23 mouse cellular contexts compared by ENCODE assay signal in the genomic region with DNA sequence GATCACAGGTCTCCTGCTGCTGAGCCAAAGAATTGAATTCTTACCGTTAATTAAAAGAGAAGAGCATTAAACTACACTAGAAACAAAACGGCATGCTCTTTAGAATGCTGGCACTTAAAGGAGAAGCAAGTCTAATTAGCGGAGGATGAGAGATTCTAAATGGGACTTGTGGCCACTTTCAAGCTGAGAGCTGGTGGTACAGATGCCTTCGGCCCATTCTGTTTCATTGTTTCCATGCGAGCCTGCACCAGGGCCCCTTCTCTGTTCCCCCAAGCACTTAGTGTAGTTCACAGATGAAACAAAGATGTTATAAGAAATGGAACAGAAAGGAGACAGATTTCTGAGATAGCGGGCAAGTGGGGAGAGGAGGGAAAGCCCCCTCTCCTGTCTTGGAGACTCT. TPM values are rescaled to one million over a fixed set of nuclear protein-coding genes. Genes with fewer than 3 reads are reported as not detected.
DNase-seq lines count a peak whose midpoint lies in the region; ATAC-seq and TF ChIP-seq lines count a peak whose summit lies in the region.
"Had no signal": no experiment of that assay in that cellular context is flagged by ENCODE, and none has a peak within 500 bp of the region (broad histone marks: within the 10 kb centered on the region; RNA-seq: fewer than 3 reads in every experiment).

No protein-coding gene starts in this region.

- no peaks in the 10 kb centered on the region for H3K4me1 ChIP-seq in CH12.LX (ENCODE audit: control insufficient read depth in 1 of 2, insufficient read depth in 2 of 2)
- peaks cover 29% of the 10 kb centered on the region for H3K4me1 ChIP-seq in forebrain, embryonic 10.5 days
- H3K4me1 ChIP-seq in hindbrain, embryonic 13.5 days (replicated peaks) = peaks cover 34% of the 10 kb centered on the region
- H3K4me1 ChIP-seq in midbrain, embryonic 14.5 days (ENCODE audit: control insufficient read depth, insufficient read depth, low read length) = peaks cover 23% of the 10 kb centered on the region
- 0 out of 2 replicates have a peak, but pooled peaks cover 9% of the 10 kb centered on the region for H3K4me1 ChIP-seq in heart, embryonic 12.5 days (replicated peaks)
- H3K4me1 ChIP-seq: intestine, embryonic 15.5 days; liver, embryonic 13.5 days had no signal

- no peak overlapping the region for H3K27ac ChIP-seq in CH12.LX (ENCODE audit: insufficient read depth, low read depth)
- no peak overlapping the region for H3K27ac ChIP-seq in forebrain, embryonic 10.5 days
- H3K27ac ChIP-seq in hindbrain, embryonic 13.5 days = peak overlapping the region; percentile 26; the same call in 1 of the 2 replicates
- no peak overlapping the region for H3K27ac ChIP-seq in midbrain, embryonic 14.5 days (replicated peaks; ENCODE audit: low read depth, low read length)
- H3K27ac ChIP-seq in gastrocnemius, adult 2 months = no peak overlapping the region
- no peak overlapping the region for H3K27ac ChIP-seq in heart, embryonic 12.5 days (ENCODE audit: poor library complexity, severe bottlenecking)
- H3K27ac ChIP-seq: embryonic facial prominence, embryonic 10.5 days; intestine, embryonic 15.5 days; kidney, postnatal 0 days; limb, embryonic 12.5 days; liver, embryonic 13.5 days; lung, embryonic 15.5 days; stomach, postnatal 0 days had no signal

- in situ Hi-C loops in CH12.LX (cut with MboI; ENCODE audit: low pct_ligation_motif_present, low pct_unique_long_range_greater_than_20kb, low sequenced_read_pairs) = no loop called here

- TF ChIP-seq POLR2A in CH12.LX (IDR thresholded peaks at IDR 0.05; ENCODE audit: low read depth, low read length) = no peak

- DNase-seq in CH12.LX (ENCODE audit: extremely low read depth) = peak; percentile 13
- no peak for DNase-seq in forebrain, embryonic 10.5 days (ENCODE audit: extremely low spot score, low spot score)
- DNase-seq in midbrain, embryonic 14.5 days = peak; percentile 28
- no peak for DNase-seq in testis, postnatal 10 days (ENCODE audit: low spot score)
- no peak for DNase-seq in cerebellum, adult 8-10 months
- no peak for DNase-seq in gastrocnemius, adult 2 months
- DNase-seq: cerebellum, postnatal 14 days; gastrocnemius, postnatal 36 days; liver, embryonic 13.5 days; right cerebral cortex, postnatal 25 days; thymus, postnatal 25 days had no signal

- no peak for TF ChIP-seq EP300 in CH12.LX (IDR thresholded peaks at IDR 0.05; ENCODE audit: low read length)

- H3K4me3 ChIP-seq in CH12.LX (replicated peaks in 1 of 3; ENCODE audit: low read depth in 2 of 3, low read length in 2 of 3, poor library complexity in 1 of 3) = no peak overlapping the region
- peak overlapping the region; percentile 43; the same call in 1 of the 2 replicates for H3K4me3 ChIP-seq in forebrain, embryonic 10.5 days
- H3K4me3 ChIP-seq in hindbrain, embryonic 13.5 days = no peak overlapping the region
- H3K4me3 ChIP-seq in midbrain, embryonic 14.5 days (replicated peaks; ENCODE audit: low read depth, low read length) = no peak overlapping the region
- no peak overlapping the region for H3K4me3 ChIP-seq in gastrocnemius, adult 2 months
- H3K4me3 ChIP-seq in heart, embryonic 12.5 days = no peak overlapping the region
- H3K4me3 ChIP-seq: intestine, embryonic 15.5 days; limb, embryonic 12.5 days; liver, embryonic 13.5 days; lung, embryonic 15.5 days had no signal

- TF ChIP-seq RAD21 in CH12.LX (IDR thresholded peaks at IDR 0.05; ENCODE audit: low read depth, low read length) = no peak

- peaks cover 6% of the 10 kb centered on the region for H3K27me3 ChIP-seq in CH12.LX (replicated peaks)
- H3K27me3 ChIP-seq in forebrain, embryonic 10.5 days (ENCODE audit: poor library complexity, severe bottlenecking) = peaks cover 82% of the 10 kb centered on the region
- H3K27me3 ChIP-seq in hindbrain, embryonic 13.5 days = no peaks in the 10 kb centered on the region
- no peaks in the 10 kb centered on the region for H3K27me3 ChIP-seq in midbrain, embryonic 14.5 days (ENCODE audit: control insufficient read depth, insufficient read depth, low read length)
- 0 out of 2 replicates have a peak, but pooled peaks cover 3% of the 10 kb centered on the region for H3K27me3 ChIP-seq in heart, embryonic 12.5 days (replicated peaks)
- H3K27me3 ChIP-seq: intestine, embryonic 15.5 days; lung, embryonic 15.5 days had no signal

- ATAC-seq in hindbrain, embryonic 13.5 days (ENCODE audit: low FRiP score) = no peak
- ATAC-seq in midbrain, embryonic 14.5 days (ENCODE audit: low FRiP score, low TSS enrichment) = no peak
- no peak for ATAC-seq in heart, embryonic 12.5 days (ENCODE audit: insufficient number of reproducible peaks, low FRiP score)
- ATAC-seq: intestine, embryonic 15.5 days had no signal

- H3K4me2 ChIP-seq in CH12.LX (ENCODE audit: insufficient read depth, low read depth, poor library complexity, severe bottlenecking) = peak overlapping the region; percentile 22; the same call in 1 of the 2 replicates
- H3K4me2 ChIP-seq in hindbrain, embryonic 13.5 days = peak overlapping the region; percentile 54; the same call in 1 of the 2 replicates
- H3K4me2 ChIP-seq in midbrain, embryonic 14.5 days (ENCODE audit: low read length) = no peak overlapping the region
- no peak overlapping the region for H3K4me2 ChIP-seq in heart, embryonic 12.5 days
- H3K4me2 ChIP-seq: intestine, embryonic 15.5 days had no signal

- H3K9me3 ChIP-seq in CH12.LX (replicated peaks; ENCODE audit: low read length) = no peaks in the 10 kb centered on the region
- no peaks in the 10 kb centered on the region for H3K9me3 ChIP-seq in forebrain, embryonic 10.5 days
- no peaks in the 10 kb centered on the region for H3K9me3 ChIP-seq in hindbrain, embryonic 13.5 days
- no peaks in the 10 kb centered on the region for H3K9me3 ChIP-seq in midbrain, embryonic 14.5 days (ENCODE audit: control insufficient read depth, low read length)
- H3K9me3 ChIP-seq in heart, embryonic 12.5 days (replicated peaks) = no peaks in the 10 kb centered on the region
- H3K9me3 ChIP-seq: embryonic facial prominence, embryonic 10.5 days; intestine, embryonic 15.5 days; limb, embryonic 12.5 days; liver, embryonic 13.5 days; lung, embryonic 15.5 days had no signal

- no peak for TF ChIP-seq CTCF in CH12.LX (conservative IDR thresholded peaks at IDR 0.05 in 1 of 2, IDR thresholded peaks at IDR 0.05 in 1 of 2; ENCODE audit: low read depth in 2 of 2, low read length in 2 of 2)
- no peak for TF ChIP-seq CTCF in gastrocnemius, adult 2 months (IDR thresholded peaks at IDR 0.05)

- intact Hi-C loops in gastrocnemius, adult 2 months (cut with DNase I) = no loop called here

- no peaks in the 10 kb centered on the region for H3K79me2 ChIP-seq in CH12.LX (replicated peaks; ENCODE audit: control insufficient read depth, extremely low read depth, insufficient read depth, poor library complexity, severe bottlenecking)

- no peaks in the 10 kb centered on the region for H3K36me3 ChIP-seq in CH12.LX (replicated peaks in 1 of 2; ENCODE audit: control insufficient read depth in 1 of 2, insufficient read depth in 1 of 2, low read length in 1 of 2)
- H3K36me3 ChIP-seq in forebrain, embryonic 10.5 days (replicated peaks) = no peaks in the 10 kb centered on the region
- no peaks in the 10 kb centered on the region for H3K36me3 ChIP-seq in hindbrain, embryonic 13.5 days
- no peaks in the 10 kb centered on the region for H3K36me3 ChIP-seq in midbrain, embryonic 14.5 days (ENCODE audit: control insufficient read depth, insufficient read depth, low read length)
- H3K36me3 ChIP-seq in heart, embryonic 12.5 days = no peaks in the 10 kb centered on the region
- H3K36me3 ChIP-seq: embryonic facial prominence, embryonic 10.5 days; intestine, embryonic 15.5 days; limb, embryonic 12.5 days; liver, embryonic 13.5 days; lung, embryonic 15.5 days had no signal

- no peak overlapping the region for H3K9ac ChIP-seq in CH12.LX (ENCODE audit: insufficient read depth, low read depth)
- H3K9ac ChIP-seq in hindbrain, embryonic 13.5 days = no peak overlapping the region
- H3K9ac ChIP-seq in midbrain, embryonic 14.5 days (replicated peaks; ENCODE audit: low read length) = no peak overlapping the region
- no peak overlapping the region for H3K9ac ChIP-seq in heart, embryonic 12.5 days
- H3K9ac ChIP-seq: limb, embryonic 12.5 days; liver, embryonic 13.5 days; lung, embryonic 15.5 days had no signal

- dilution Hi-C loops in CH12.LX (cut with MboI; ENCODE audit: extremely low pct_ligation_motif_present, extremely low pct_unique_long_range_greater_than_20kb, low sequenced_read_pairs) = no loop called here

- WGBS in forebrain, embryonic 10.5 days = 27% methylated on average over 6 of the region's 6 CpGs
- 21% methylated on average over 6 of the region's 6 CpGs for WGBS in hindbrain, embryonic 13.5 days
- 19% methylated on average over 6 of the region's 6 CpGs for WGBS in midbrain, embryonic 14.5 days
- WGBS in heart, embryonic 12.5 days = 77% methylated on average over 6 of the region's 6 CpGs

RNA-seq across cellular contexts. Expression of a gene that starts 30.2 kb away (rescaled TPM):
- total RNA-seq in CH12.LX (2012; rRNA removed) = not detected in 2 replicates
- not detected in 2 replicates for total RNA-seq in CH12.LX (2014; rRNA removed)
- not detected in 2 replicates for polyA plus RNA-seq in CH12.LX (2012; ENCODE audit: insufficient read length, low read depth)
- not detected in 2 replicates for polyA plus RNA-seq in forebrain, embryonic 10.5 days (2016; fragmentation: Nextera tagmentation; extraction: Ambion mirVana)
- polyA plus RNA-seq in hindbrain, embryonic 13.5 days (2015; fragmentation: Nextera tagmentation; extraction: Ambion mirVana) = 0.87 and 0.98 TPM in 2 replicates
- 1.2 and 1.8 TPM in 2 replicates for polyA plus RNA-seq in midbrain, embryonic 14.5 days (2014; fragmentation: Nextera tagmentation; extraction: Ambion mirVana)
- 1 to 10 TPM in 1 of 2 experiments, under 1 TPM in 1; 0.51 to 1.6 TPM for total RNA-seq in gastrocnemius, adult 2 months (2021)
- polyA plus RNA-seq in heart, embryonic 12.5 days (2016; fragmentation: Nextera tagmentation; extraction: Ambion mirVana) = 0.11 and 0.15 TPM in 2 replicates
- total RNA-seq: megakaryocyte progenitor cell, adult 5-6 weeks had no signal

RNA-seq across cellular contexts. Expression of a gene that starts 42.3 kb away (rescaled TPM):
- total RNA-seq in CH12.LX (2012; rRNA removed) (93.1 and 101 TPM in 2 replicates), CH12.LX (2014; rRNA removed) (128 and 138 TPM in 2 replicates)
- polyA plus RNA-seq in CH12.LX (2012; ENCODE audit: insufficient read length, low read depth) = 99.9 and 108 TPM in 2 replicates
- polyA plus RNA-seq in forebrain, embryonic 10.5 days (2016; fragmentation: Nextera tagmentation; extraction: Ambion mirVana) = 136 and 137 TPM in 2 replicates
- 107 and 108 TPM in 2 replicates for polyA plus RNA-seq in hindbrain, embryonic 13.5 days (2015; fragmentation: Nextera tagmentation; extraction: Ambion mirVana)
- 103 and 119 TPM in 2 replicates for polyA plus RNA-seq in midbrain, embryonic 14.5 days (2014; fragmentation: Nextera tagmentation; extraction: Ambion mirVana)
- total RNA-seq in gastrocnemius, adult 2 months (2021) = 10 to 100 TPM; 22.8 to 23.0 TPM
- 59.3 and 60.3 TPM in 2 replicates for polyA plus RNA-seq in heart, embryonic 12.5 days (2016; fragmentation: Nextera tagmentation; extraction: Ambion mirVana)

RNA-seq across cellular contexts. Expression of a gene that starts 47.9 kb away (rescaled TPM):
- total RNA-seq in CH12.LX (2012; rRNA removed) = not detected in 2 replicates
- not detected in 2 replicates for total RNA-seq in CH12.LX (2014; rRNA removed)
- polyA plus RNA-seq in CH12.LX (2012; ENCODE audit: insufficient read length, low read depth) = not detected in 2 replicates
- not detected in 2 replicates for polyA plus RNA-seq in forebrain, embryonic 10.5 days (2016; fragmentation: Nextera tagmentation; extraction: Ambion mirVana)
- 0.06 TPM in 1 of 2 replicates, not detected in the other for polyA plus RNA-seq in hindbrain, embryonic 13.5 days (2015; fragmentation: Nextera tagmentation; extraction: Ambion mirVana)
- polyA plus RNA-seq in midbrain, embryonic 14.5 days (2014; fragmentation: Nextera tagmentation; extraction: Ambion mirVana) = not detected in 2 replicates
- total RNA-seq in gastrocnemius, adult 2 months (2021) = not detected
- 0.39 and 2.2 TPM in 2 replicates for polyA plus RNA-seq in heart, embryonic 12.5 days (2016; fragmentation: Nextera tagmentation; extraction: Ambion mirVana)
- total RNA-seq: ES-E14; heart, postnatal 25 days; left cerebral cortex, adult 8-10 months; megakaryocyte progenitor cell, adult 5-6 weeks had no signal
- polyA plus RNA-seq: embryonic facial prominence, embryonic 10.5 days had no signal

Comparison
In these comparisons a context has a peak if more than half of its experiments do, and no peak if none do; other contexts are left out.
1. DNase-seq: peak in CH12.LX (single experiment) and midbrain, embryonic 14.5 days (single experiment); none in forebrain, embryonic 10.5 days (single experiment), testis, postnatal 10 days (single experiment), cerebellum, adult 8-10 months (single experiment) and gastrocnemius, adult 2 months (single experiment).
2. H3K4me2 ChIP-seq: peak in CH12.LX (single experiment) and hindbrain, embryonic 13.5 days (single experiment); none in midbrain, embryonic 14.5 days (single experiment) and heart, embryonic 12.5 days (single experiment).